Mouse (Mus musculus) urinary bladder, adult 18-20 months (tissue): ENCODE measurements around the gene Psmb4.
"Not testable (repeated sequence)": the region's sequence is repeated elsewhere in the genome, so short reads cannot be mapped to it uniquely, and the experiment has no call there.

Source experiments
- DNase-seq, 2 experiments: peaks; one replicate each; pipeline ENCODE4 v3.0.0; 2022; ENCODE audit warnings: low spot score in 2 of 2, mixed read lengths in 2 of 2

Psmb4 gene

DNA sequence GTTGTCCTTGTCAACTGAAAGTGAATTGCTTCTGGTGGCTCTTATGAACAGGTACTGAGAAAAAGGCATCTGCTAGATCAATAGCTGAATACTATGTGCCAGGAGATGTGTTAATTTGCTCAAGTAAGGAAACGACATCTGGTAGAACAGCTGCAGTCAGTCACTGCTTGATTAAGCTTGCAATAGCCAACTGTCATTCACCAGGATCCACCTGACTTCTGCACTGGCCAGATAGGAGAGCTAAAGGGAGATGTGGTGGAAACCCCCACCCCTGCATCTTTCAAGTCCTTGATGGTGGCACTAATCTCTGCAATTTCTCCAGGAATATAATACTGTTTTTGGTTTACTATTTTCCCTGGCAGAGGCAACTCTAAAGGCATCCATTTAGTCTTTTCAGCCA lies 19.7 kb upstream of the Psmb4 start:
- no peak for DNase-seq

DNA sequence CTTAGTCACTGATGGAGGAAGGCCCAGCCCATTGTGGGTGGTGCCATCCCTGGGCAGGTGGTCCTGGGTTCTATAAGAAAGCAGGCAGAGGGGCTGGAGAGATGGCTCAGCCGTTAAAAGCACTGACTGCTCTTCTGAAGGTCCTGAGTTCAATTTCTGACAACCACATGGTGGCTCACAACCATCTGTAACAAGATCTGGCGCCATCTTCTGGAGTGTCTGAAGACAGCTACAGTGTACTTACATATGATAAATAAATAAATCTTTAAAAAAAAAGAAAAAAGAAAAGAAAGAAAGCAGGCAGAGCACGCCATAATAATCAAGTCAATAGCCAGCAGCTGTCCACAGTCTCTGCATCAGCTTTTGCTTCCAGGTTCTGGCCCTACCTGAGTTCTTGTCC lies 18.0 kb upstream of the Psmb4 start:
- not testable (repeated sequence) for DNase-seq

- peak; percentile 40 to 44 for DNase-seq
Observed at GRCm38 (mm10) chr3:94902747-94903146, 16.0 kb upstream of the Psmb4 start.

GRCm38 (mm10) chr3:94894076-94894475 lies 7.3 kb upstream of the Psmb4 start:
- no peak for DNase-seq

- DNase-seq = peak in 1 of 2 experiments; percentile 14
Observed at GRCm38 (mm10) chr3:94888595-94888994, 1.8 kb upstream of the Psmb4 start.

GRCm38 (mm10) chr3:94882579-94882978 lies 4.2 kb downstream of the Psmb4 start:
- no peak for DNase-seq

- no peak for DNase-seq
Observed at GRCm38 (mm10) chr3:94881840-94882239, 4.9 kb downstream of the Psmb4 start.

DNA sequence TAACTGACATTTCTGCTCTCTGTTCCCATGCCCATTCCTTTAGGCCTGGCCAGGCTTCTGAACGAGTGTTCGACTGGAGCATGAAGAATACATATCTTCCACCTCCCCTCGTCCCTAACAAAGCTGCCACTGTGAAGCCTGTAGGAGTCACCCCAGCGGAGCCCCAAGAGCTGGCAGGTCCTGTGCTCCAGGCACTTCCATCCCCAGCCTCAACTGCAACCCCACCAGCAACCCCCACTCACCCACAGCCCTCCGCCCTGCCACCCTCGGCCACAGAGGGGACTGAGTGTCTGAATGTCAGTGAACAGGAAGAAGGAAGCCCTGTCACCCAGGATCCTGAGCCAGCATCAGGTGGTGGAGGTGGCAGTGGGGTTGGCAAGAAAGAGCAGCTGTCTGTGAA lies 8.1 kb downstream of the Psmb4 start:
- DNase-seq = no peak

- DNase-seq = no peak
Observed at GRCm38 (mm10) chr3:94869011-94869410, 17.8 kb downstream of the Psmb4 start.

DNA sequence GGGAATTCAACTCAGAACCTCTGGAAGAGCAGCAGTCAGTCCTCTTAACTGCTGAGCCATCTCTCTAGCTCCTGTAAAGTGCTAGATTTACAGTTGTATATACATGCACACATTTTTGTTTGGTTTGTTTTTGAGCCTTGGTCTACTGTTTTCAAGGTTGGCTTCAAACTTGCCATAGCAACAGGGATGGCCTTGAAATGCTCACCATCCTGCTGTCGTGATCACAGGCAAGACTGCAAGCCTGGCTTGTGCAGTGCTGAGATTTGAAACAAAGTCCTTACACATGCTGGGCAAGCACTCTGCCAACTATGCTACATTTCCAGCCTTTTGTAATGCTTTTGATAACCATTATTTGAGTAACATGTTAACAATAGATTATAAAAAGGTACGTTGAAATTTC lies 27.3 kb downstream of the Psmb4 start:
- no peak for DNase-seq

DNA sequence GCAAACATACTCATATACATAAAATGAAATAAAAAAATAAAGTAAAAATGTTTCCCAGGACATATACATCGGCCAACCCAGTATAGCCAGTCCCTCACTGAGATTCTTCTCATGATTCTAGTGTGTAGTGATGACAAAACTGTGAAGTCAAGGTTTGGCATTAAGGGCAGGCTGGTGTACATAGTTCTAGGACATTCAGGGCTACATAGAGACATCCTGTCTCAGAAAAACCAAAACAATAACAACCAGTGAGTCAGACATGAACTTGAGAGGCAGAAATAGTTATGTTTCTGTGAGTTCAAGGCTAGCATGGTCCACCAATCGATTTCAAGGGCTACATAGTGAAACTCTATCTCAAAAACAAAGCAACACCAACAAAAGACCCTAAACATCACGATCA lies 34.5 kb downstream of the Psmb4 start:
- DNase-seq = no peak

DNA sequence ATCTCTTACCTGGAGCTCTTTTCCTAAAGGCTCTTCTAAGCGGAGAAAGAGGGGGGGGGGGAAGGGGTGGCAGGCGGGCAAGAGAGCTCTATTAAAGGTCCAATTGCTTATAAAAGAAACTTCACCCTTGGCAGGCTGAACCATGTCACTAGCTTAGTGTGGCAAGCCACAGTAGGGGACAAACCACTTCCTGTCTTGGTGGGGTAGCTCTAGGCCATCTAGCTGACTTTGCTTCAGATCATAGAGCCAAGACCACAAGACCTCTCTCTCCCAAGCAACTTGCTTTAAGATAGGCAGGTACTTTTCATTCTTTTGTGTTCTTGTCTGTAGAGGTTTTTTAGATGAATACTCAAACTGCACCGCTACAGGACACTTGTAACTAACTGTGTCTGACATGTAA lies 35.0 kb downstream of the Psmb4 start:
- no peak for DNase-seq

DNA sequence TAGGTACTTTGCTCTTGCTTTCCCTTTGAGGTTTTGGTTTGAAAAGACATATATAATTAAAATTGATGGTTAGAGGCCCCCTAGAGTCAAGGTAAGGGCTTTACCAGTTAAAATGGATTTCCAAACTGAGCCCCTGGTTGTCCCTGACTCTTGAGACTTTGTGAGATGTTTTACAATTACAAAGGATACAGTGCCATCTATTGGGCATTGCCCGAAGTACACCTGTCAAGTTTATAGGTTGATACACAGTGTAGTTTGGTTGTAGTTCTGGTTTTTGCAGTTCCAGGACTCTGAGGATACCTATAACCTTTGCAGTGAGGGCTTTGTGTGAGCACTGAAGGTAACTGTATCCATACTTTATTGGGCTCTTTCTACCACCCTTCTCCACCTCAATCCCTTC lies 37.4 kb downstream of the Psmb4 start:
- peak in 1 of 2 experiments; percentile 53 for DNase-seq

DNA sequence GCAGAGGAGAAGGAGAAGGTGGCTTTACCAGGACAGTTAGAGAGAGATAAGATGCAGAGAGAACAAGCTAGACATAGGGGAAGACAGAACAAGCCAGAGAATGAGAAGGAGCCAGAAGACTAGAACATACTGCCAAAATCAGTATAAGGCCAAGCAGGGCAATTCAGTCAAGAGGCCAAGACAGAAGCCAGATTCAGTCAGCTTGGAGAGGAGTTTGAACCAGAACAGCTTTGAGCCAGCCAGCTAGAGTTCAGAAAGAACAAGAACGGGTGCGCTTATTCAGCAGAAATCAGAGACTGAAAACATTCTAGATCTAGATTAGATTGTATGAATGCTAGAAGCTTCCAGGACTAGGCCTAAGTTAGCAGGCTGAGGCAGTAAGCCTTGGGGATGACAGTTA lies 39.4 kb downstream of the Psmb4 start:
- DNase-seq = no peak

DNA sequence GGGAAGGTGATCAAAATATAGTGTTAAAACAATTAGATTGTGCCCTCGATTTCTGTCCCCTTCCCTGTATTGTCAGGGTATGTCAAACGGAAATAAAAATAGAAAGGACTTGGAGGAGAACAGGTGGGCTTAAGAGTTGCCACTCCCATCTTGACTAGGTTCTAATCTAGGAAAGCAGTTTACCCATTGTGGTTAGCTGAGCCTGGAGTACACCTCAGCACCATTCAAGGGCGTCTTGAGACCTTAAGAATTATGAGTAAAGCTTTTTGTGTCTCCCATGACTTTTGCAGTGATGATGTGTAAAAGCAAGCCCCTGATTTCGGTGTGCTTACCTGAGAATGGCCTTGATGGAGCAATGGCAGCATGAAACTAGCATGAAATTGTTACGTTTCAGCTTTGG lies 47.7 kb downstream of the Psmb4 start:
- DNase-seq = no peak

DNA sequence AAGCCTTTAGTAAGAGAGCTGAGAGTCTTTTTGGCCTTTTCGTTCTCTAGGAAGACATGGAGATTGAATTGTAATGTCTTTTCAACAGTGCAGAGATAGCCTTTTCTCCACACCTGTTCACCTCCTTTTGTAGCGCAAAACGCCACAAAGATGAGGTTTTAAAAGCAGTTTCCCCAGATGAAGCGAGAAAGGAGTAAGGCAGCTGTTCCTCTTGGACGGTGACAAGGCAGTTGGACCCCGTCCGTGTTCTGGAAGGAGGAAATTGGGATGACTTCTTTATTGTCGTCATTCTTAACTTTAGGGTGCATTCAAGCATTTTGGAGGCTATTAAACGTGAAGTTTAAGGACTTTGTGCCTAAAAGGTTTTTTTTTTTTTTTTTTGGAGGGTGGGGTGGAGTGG lies 48.1 kb downstream of the Psmb4 start:
- no peak for DNase-seq

DNA sequence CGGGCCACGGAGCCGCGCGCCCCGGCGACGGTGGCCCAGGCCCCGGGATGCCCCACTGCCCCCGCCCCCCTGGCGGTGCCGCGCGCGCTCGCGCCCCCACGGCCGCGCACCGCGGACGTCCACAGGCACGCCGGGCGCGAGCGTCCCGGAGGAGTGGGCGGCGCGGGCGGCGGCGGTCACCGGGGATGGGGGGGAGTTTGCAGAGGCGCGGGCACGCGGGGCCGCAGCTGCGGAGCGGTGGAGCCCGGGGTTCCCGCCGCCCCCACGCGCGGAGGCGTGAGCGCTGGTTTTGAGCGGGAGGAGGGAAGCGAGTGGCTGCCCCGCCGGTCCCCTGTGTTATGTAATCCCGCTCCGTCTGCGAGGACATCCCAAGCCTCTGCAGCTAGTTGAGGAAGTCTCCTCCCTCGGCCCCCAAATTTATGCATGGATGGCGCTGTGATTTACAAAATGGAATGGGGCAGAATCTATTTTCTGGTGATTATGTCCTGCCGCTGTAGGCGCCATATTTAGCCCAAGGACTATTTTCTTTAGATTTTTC lies 48.7 kb downstream of the Psmb4 start:
- DNase-seq = peak; percentile 50 to 68

DNA sequence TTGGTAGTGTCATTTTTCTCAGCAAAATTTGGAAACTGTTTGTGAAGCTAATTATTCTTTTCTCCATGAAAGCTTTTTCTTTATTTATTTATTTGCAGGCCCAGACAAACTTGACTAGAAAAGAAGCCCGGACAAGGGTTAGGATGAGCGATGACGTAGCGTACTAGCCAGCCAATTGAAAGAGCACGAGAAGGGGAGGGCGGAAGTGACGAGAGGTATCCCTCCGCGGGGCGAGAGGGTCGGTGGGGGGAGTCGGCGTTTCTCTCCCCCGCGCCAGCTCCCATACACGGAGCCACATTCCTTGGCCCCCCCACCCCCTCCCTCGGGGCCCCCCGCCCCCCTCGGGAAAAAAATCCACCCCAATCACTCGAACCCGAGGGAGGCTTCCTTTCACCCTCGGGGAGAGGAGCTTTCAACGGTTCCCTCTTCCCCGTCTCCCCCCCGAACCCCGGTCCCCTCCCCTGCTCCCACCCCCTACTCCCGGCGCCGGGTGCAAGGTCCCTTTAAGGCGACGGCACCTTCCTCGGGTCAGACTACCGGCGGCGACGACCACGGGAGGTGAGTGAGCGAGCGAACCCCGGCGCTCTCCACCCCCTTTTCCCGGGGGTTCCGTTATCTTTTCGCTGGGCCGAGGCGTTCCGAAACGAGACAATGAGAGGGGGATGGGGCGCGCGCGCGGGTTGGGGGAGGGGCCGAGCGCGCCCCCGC lies 49.4 kb downstream of the Psmb4 start, which contains the start of gene Pogz:
Pogz (plus strand) TSS at position 385 of the 708 bp plus-strand sequence.
- peak; percentile 75 to 94 for DNase-seq

GRCm38 (mm10) chr3:94835396-94835795 lies 51.4 kb downstream of the Psmb4 start:
- DNase-seq = no peak
